Mouse (Mus musculus) intestine, embryonic 16.5 days (tissue): ENCODE data around the gene Gm20388. TPM values are rescaled to one million over a fixed set of nuclear protein-coding genes. Genes with fewer than 3 reads are reported as not detected.
"Not testable (repeated sequence)": the region's sequence is repeated elsewhere in the genome, so short reads cannot be mapped to it uniquely, and the experiment has no call there.

Experiments
- ATAC-seq: fragments of 200-750 bp; cut with Nextera tagmentation; 2 replicates; pipeline ENCODE4 v1.8.0; 2017; ENCODE audit warnings: moderate TSS enrichment, moderate library complexity
- H3K27ac ChIP-seq: fragments of 300-500 bp; sonication (generic); 2 replicates; pipeline ENCODE4 v1.5.1; 2014; ENCODE audit warnings: mild to moderate bottlenecking, low read length
- H3K27me3 ChIP-seq: fragments of 300-500 bp; sonication (generic); replicated peaks from 2 replicates; pipeline ENCODE4 v1.6.1; 2014; ENCODE audit warnings: low read length, control low read depth, mixed read lengths; ENCODE audit not compliant: control insufficient read depth, insufficient read depth
- H3K36me3 ChIP-seq: fragments of 300-500 bp; sonication (generic); 2 replicates; pipeline ENCODE4 v1.6.1; 2014; ENCODE audit warnings: low read length, control low read depth; ENCODE audit not compliant: control insufficient read depth, insufficient read depth
- H3K4me1 ChIP-seq: fragments of 300-500 bp; sonication (generic); 2 replicates; pipeline ENCODE4 v1.6.1; 2014; ENCODE audit warnings: low read length, control low read depth, mixed read lengths; ENCODE audit not compliant: control insufficient read depth, insufficient read depth
- H3K4me2 ChIP-seq: fragments of 300-500 bp; sonication (generic); 2 replicates; pipeline ENCODE4 v1.6.1; 2014; ENCODE audit warnings: low read depth, low read length, control low read depth
- H3K4me3 ChIP-seq: fragments of 300-500 bp; sonication (generic); 2 replicates; pipeline ENCODE4 v1.5.1; 2014; ENCODE audit warnings: mild to moderate bottlenecking, low read length
- H3K9ac ChIP-seq: fragments of 300-500 bp; sonication (generic); 2 replicates; pipeline ENCODE4 v1.6.1; 2014; ENCODE audit warnings: low read depth, low read length
- H3K9me3 ChIP-seq: fragments of 300-500 bp; sonication (generic); 2 replicates; pipeline ENCODE4 v1.6.1; 2016; ENCODE audit warnings: low read length, control low read depth; ENCODE audit not compliant: control insufficient read depth
- WGBS: fragments of 180-500 bp; shearing (Covaris S2); extraction: QIAGEN DNeasy Blood & Tissue Kit; methylation state at CpG from one replicate; pipeline ENCODE4 v1.1.7; 2014; 5-methylcytosine and 5-hydroxymethylcytosine counted together
- polyA plus RNA-seq: library from polyadenylated mRNA; unstranded; fragments of >200 nt; fragmentation: Nextera tagmentation; extraction: Ambion mirVana; gene quantifications from 2 replicates; pipeline ENCODE4 v1.2.1, GENCODE M21; 2015

Gene Gm20388
- polyA plus RNA-seq, 1 experiment from 2014 or later: 5.8 TPM

DNA sequence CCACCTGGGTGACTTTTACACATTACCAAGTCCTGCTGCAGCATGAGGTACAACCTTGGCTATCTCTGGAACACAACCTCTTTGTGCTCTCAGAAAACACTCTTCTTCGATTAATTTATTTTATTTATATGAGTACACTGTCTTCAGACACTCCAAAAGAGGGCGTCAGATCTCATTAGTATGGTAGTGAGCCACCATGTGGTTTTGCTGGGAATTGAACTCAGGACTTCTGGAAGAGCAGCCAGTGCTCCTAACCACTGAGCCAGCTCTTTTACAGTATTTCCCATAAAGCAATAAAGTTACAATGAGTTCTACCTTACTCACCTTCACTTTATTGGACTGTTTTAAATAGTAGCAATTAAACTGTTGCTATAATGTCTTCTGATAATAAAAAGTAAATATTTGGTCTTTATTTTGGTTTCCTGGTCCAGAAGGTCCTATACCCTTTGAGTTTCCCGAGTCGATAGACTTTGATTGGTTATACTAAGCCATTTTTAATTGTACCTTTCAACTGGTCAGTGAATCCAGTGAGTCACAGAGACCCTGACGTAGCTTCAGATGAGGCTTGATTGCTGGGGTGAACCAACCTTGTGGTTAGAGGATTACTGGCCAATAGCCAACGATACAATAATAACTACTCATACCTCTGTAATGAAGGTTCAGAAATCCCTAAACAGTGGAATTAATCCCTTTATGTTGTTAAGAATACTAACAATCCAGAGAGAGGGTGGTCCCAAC is 3716.9 kb downstream of the Gm20388 start:
- Histone ChIP-seq H3K4me2 (no peak overlapping the region), H3K4me1 (peaks cover 19% of the 10 kb centered on the region; the same call in 1 of the 2 replicates), H3K27ac (no peak overlapping the region), H3K36me3 (no peaks in the 10 kb centered on the region), H3K4me3 (no peak overlapping the region), H3K27me3 (peaks cover 4% of the 10 kb centered on the region), H3K9ac (no peak overlapping the region), H3K9me3 (no peaks in the 10 kb centered on the region)
- WGBS: 52% methylated on average over 6 of the region's 6 CpGs
- peak; percentile 6; the same call in 1 of the 2 replicates for ATAC-seq

GRCm38 (mm10) chr8:123628253-123628967 is 3717.8 kb downstream of the Gm20388 start:
- Histone ChIP-seq H3K9ac (no peak overlapping the region), H3K27ac (no peak overlapping the region), H3K4me3 (peak overlapping the region; percentile 31), H3K4me2 (peak overlapping the region; percentile 60), H3K27me3 (peaks cover 4% of the 10 kb centered on the region), H3K4me1 (peaks cover 23% of the 10 kb centered on the region; the same call in 1 of the 2 replicates), H3K36me3 (no peaks in the 10 kb centered on the region), H3K9me3 (no peaks in the 10 kb centered on the region)
- peak; percentile 32 for ATAC-seq
- 2% methylated on average over 8 of the region's 8 CpGs for WGBS

- ATAC-seq: peak; percentile 18
- H3K9ac ChIP-seq: no peak overlapping the region
Observed at GRCm38 (mm10) chr8:123628968-123629755, 3718.5 kb downstream of the Gm20388 start.

DNA sequence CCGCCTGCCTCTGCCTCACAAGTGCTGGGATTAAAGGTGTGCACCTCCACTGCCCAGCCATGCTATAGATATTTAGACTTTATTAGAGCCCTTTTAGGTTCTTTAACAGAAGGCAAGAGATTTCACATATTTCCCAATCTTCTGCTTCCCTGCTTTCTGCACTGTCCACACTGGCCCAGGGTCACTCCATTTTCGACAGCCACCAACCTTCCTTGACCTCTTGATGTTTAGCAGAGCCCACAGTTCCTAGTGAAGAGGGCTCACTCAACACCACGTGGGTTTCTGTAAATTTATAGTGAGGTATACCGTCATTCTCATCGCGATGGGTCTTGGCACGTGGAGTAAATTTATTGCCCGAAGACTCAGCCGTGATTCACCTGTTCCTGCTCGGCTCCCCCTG is 3719.4 kb downstream of the Gm20388 start:
- H3K9ac ChIP-seq: no peak overlapping the region
- H3K4me2 ChIP-seq: peak overlapping the region; percentile 58
- no peak for ATAC-seq
- no peaks in the 10 kb centered on the region for H3K36me3 ChIP-seq
- no peak overlapping the region for H3K27ac ChIP-seq
- peaks cover 29% of the 10 kb centered on the region for H3K4me1 ChIP-seq
- H3K4me3 ChIP-seq: no peak overlapping the region
- 23% methylated on average over 10 of the region's 10 CpGs for WGBS
- no peaks in the 10 kb centered on the region; the same call in 1 of the 2 replicates for H3K27me3 ChIP-seq
- no peaks in the 10 kb centered on the region for H3K9me3 ChIP-seq

More at GRCm38 (mm10) chr8:123628968-123629755, 3718.5 kb downstream of the Gm20388 start:
- Histone ChIP-seq H3K4me1 (peaks cover 26% of the 10 kb centered on the region), H3K4me2 (peak overlapping the region; percentile 60), H3K27ac (no peak overlapping the region), H3K36me3 (no peaks in the 10 kb centered on the region), H3K4me3 (peak overlapping the region; percentile 31), H3K9me3 (no peaks in the 10 kb centered on the region), H3K27me3 (peaks cover 4% of the 10 kb centered on the region)
- 8% methylated on average over 19 of the region's 19 CpGs for WGBS

DNA sequence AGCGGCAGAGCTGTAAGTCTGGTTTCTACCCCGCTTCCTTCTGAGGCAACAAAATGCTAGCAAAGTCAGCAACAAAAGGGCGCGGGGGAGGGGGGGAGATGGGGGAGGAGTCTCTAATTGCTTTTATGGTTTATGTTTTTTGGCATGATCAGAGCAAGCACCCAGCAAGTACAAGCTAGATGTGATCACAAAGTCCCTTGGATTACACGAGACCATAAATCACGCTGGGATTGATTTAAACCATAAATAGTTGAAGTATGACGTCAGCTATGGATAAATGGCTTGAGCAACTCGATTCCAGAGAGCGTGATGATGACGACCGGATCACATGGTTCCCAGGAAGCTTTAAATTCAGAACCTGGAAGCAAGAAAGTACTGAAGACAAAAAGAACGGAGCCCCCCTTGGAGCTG is 3720.2 kb downstream of the Gm20388 start:
- Histone ChIP-seq H3K4me1 (peaks cover 29% of the 10 kb centered on the region), H3K4me3 (peak overlapping the region; percentile 23), H3K36me3 (no peaks in the 10 kb centered on the region), H3K9ac (peak overlapping the region; percentile 49; the same call in 1 of the 2 replicates), H3K4me2 (peak overlapping the region; percentile 58), H3K9me3 (no peaks in the 10 kb centered on the region), H3K27ac (no peak overlapping the region), H3K27me3 (no peaks in the 10 kb centered on the region; the same call in 1 of the 2 replicates)
- 0 out of 2 replicates have a peak, but pooled peaks have one; percentile 20 for ATAC-seq
- 20% methylated on average over 12 of the region's 12 CpGs for WGBS

- not testable (repeated sequence) for H3K9ac ChIP-seq, H3K4me2 ChIP-seq, H3K27me3 ChIP-seq, H3K4me3 ChIP-seq, H3K36me3 ChIP-seq, H3K9me3 ChIP-seq, H3K27ac ChIP-seq, ATAC-seq
- 64% methylated on average over 3 of the region's 3 CpGs for WGBS
- H3K4me1 ChIP-seq: peaks cover 29% of the 10 kb centered on the region
Observed at GRCm38 (mm10) chr8:123631746-123632145, 3721.1 kb downstream of the Gm20388 start.

DNA sequence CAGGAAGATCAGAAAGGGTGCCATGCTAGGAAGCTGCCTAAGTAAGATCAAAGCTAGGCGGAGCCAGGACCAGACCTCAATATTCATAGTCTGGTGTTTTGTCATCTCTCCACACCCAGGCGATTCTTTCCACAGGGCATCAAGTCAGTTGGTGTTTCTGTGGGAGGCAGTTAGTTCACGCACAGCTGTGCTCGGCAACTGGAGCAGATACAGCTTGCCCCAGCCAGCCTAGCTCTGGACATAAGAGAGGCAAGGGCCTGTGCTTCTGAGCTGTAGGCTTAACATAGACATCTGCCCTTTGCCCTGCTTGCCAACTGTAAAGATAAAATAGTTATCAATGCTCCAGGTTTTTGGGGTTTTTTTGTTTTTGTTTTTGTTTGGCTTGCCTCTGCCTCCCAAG is 3721.6 kb downstream of the Gm20388 start:
- 65% methylated on average over 4 of the region's 4 CpGs for WGBS
- Histone ChIP-seq H3K4me2 (no peak overlapping the region), H3K4me1 (peaks cover 29% of the 10 kb centered on the region), H3K36me3 (no peaks in the 10 kb centered on the region), H3K9me3 (no peaks in the 10 kb centered on the region), H3K4me3 (no peak overlapping the region), H3K9ac (no peak overlapping the region), H3K27me3 (no peaks in the 10 kb centered on the region), H3K27ac (no peak overlapping the region)
- ATAC-seq: no peak

GRCm38 (mm10) chr8:123633801-123634200 is 3723.2 kb downstream of the Gm20388 start:
- H3K9me3 ChIP-seq: no peaks in the 10 kb centered on the region
- peaks cover 23% of the 10 kb centered on the region for H3K4me1 ChIP-seq
- H3K36me3 ChIP-seq: no peaks in the 10 kb centered on the region
- H3K4me2 ChIP-seq: no peak overlapping the region
- WGBS: 57% methylated on average over 7 of the region's 7 CpGs
- no peak overlapping the region for H3K4me3 ChIP-seq
- H3K9ac ChIP-seq: no peak overlapping the region
- ATAC-seq: no peak
- H3K27me3 ChIP-seq: no peaks in the 10 kb centered on the region
- no peak overlapping the region; the same call in 1 of the 2 replicates for H3K27ac ChIP-seq
